Mouse (Mus musculus): ENCODE results near the gene Reln. TPM values are rescaled to one million over a fixed set of nuclear protein-coding genes. Genes with fewer than 3 reads are reported as not detected.

Gene Reln
- polyA plus RNA-seq, 1 experiment from 2014 or later: 10.6 TPM

DNA sequence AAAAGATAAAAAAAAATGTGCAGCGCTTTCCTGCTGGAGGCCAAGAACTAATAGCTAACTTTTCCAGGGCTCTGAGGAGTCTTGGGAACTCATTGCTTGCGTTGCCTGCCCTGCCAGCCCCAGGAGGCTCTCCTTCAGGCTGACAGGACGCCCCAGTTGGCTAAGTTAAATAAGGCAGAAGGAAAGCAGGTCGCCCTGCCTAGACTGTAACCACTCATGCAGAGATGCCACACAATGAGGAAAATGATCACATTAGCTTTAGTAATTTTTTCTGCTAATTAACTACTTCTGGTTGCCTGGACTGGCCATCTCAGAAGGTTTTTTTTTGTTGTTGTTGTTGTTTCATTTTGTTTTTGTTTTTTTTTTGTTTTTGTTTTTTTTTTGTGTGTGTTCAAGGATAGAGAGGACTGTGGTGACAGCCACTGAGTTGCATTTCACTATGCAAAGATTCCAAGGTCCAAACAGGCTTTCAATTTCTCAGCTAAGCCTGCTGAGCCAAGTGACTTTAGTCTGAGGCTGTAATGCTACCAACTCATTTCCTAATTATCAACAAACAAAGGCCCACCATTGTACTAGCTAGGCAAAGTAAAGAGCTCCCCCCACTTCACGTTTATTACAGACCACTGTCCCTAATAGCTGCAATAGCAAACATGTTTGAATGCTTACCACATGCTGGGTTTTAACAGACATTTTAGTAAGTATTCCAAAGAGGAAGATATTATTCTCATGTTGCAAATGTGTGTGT, 371.1 kb downstream of the Reln start:
- 35% methylated on average over 5 of the region's 5 CpGs for WGBS
- Histone ChIP-seq H3K4me1 (replicated peaks; ENCODE audit: control insufficient read depth, insufficient read depth, low read length) (no peaks in the 10 kb centered on the region), H3K36me3 (ENCODE audit: control insufficient read depth, insufficient read depth, low read length) (no peaks in the 10 kb centered on the region), H3K27me3 (ENCODE audit: control insufficient read depth, insufficient read depth, low read length) (no peaks in the 10 kb centered on the region), H3K9me3 (ENCODE audit: control insufficient read depth, low read length) (no peaks in the 10 kb centered on the region), H3K4me3 (ENCODE audit: low read depth, low read length) (no peak overlapping the region), H3K27ac (ENCODE audit: low read depth, low read length) (no peak overlapping the region), H3K9ac (ENCODE audit: low read depth, low read length) (no peak overlapping the region), H3K4me2 (replicated peaks; ENCODE audit: low read depth, low read length) (no peak overlapping the region)
- ATAC-seq (ENCODE audit: low FRiP score): no peak
- DNase-seq (ENCODE audit: low spot score): no peak

DNA sequence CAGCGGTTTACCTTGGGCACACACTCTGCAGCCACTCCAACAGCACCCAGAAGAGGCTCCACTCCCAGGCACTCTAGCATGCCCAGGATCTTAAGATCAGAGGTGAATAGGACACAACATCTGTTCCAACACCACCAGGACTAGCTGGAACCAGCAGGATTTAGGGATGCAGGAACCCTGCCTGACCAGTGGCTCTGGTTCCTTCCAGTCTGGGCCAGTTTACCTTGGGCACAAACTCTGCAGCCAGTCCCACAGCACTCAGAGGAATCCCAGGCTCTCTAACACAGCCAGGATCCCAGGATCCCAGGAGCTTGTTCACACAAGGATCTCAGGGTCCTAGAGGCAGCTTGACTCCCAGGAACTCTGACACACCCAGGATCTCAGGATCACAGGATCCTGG, 382.7 kb downstream of the Reln start:
- H3K27ac ChIP-seq (ENCODE audit: low read depth, low read length): no peak overlapping the region
- H3K9me3 ChIP-seq (ENCODE audit: control insufficient read depth, low read length): no peaks in the 10 kb centered on the region
- H3K36me3 ChIP-seq (ENCODE audit: control insufficient read depth, insufficient read depth, low read length): no peaks in the 10 kb centered on the region
- H3K9ac ChIP-seq (ENCODE audit: low read depth, low read length): no peak overlapping the region
- H3K27me3 ChIP-seq (ENCODE audit: control insufficient read depth, insufficient read depth, low read length): no peaks in the 10 kb centered on the region
- ATAC-seq (ENCODE audit: low FRiP score) (no peak), DNase-seq (ENCODE audit: low spot score) (no peak)
- WGBS: 93% methylated on average over 1 of the region's 1 CpGs
- no peaks in the 10 kb centered on the region for H3K4me1 ChIP-seq (replicated peaks; ENCODE audit: control insufficient read depth, insufficient read depth, low read length)
- H3K4me2 ChIP-seq (replicated peaks; ENCODE audit: low read depth, low read length): no peak overlapping the region
- no peak overlapping the region for H3K4me3 ChIP-seq (ENCODE audit: low read depth, low read length)

DNA sequence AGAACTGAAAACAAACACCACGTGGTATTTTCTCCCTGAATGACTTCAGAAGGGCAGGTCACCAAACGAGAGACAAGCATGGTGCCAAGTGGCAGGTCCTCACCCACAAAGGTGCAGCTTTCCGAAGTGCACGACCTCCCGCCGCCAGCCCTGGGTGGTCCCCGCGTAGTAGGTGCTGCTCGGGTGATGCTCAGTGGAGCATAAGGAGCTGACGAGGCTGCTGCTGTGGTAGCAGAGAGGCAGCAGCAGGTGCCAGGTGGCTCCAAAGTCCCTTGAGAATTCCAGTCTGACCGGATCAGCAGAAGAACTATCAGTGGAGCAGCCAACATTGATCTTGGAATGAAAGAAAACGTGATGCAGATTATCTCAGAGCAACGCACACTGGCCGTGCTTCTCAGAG, 384.4 kb downstream of the Reln start:
- Histone ChIP-seq H3K27me3 (ENCODE audit: control insufficient read depth, insufficient read depth, low read length) (no peaks in the 10 kb centered on the region), H3K36me3 (ENCODE audit: control insufficient read depth, insufficient read depth, low read length) (no peaks in the 10 kb centered on the region), H3K9ac (ENCODE audit: low read depth, low read length) (no peak overlapping the region), H3K9me3 (ENCODE audit: control insufficient read depth, low read length) (no peaks in the 10 kb centered on the region), H3K4me3 (ENCODE audit: low read depth, low read length) (no peak overlapping the region), H3K27ac (ENCODE audit: low read depth, low read length) (no peak overlapping the region), H3K4me2 (replicated peaks; ENCODE audit: low read depth, low read length) (no peak overlapping the region), H3K4me1 (replicated peaks; ENCODE audit: control insufficient read depth, insufficient read depth, low read length) (no peaks in the 10 kb centered on the region)
- WGBS: 78% methylated on average over 14 of the region's 14 CpGs
- DNase-seq (ENCODE audit: low spot score): no peak
- no peak for ATAC-seq (ENCODE audit: low FRiP score)

DNA sequence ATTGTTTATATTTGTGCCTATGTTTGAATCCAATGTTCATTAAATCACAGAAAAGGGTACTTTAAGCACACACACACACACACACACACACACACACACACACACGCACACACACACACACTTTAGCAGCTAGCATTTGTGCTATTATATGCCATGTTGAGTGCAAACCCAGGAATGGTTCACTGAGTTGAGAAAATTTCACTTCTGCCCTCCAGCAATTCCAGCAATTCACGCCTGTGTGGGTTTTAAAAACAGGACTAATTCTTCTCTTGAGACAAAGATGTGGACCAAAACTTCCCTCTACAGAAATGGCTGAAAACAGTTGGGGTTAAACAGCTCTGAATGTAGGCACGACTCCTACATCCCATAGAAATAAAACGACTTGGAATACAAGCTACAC, 386.9 kb downstream of the Reln start:
- no peaks in the 10 kb centered on the region for H3K4me1 ChIP-seq (replicated peaks; ENCODE audit: control insufficient read depth, insufficient read depth, low read length)
- no peak for ATAC-seq (ENCODE audit: low FRiP score)
- no peak overlapping the region for H3K27ac ChIP-seq (ENCODE audit: low read depth, low read length)
- no peak overlapping the region for H3K4me2 ChIP-seq (replicated peaks; ENCODE audit: low read depth, low read length)
- no peaks in the 10 kb centered on the region for H3K36me3 ChIP-seq (ENCODE audit: control insufficient read depth, insufficient read depth, low read length)
- no peak overlapping the region for H3K9ac ChIP-seq (ENCODE audit: low read depth, low read length)
- no peaks in the 10 kb centered on the region for H3K27me3 ChIP-seq (ENCODE audit: control insufficient read depth, insufficient read depth, low read length)
- H3K9me3 ChIP-seq (ENCODE audit: control insufficient read depth, low read length): no peaks in the 10 kb centered on the region
- WGBS: 71% methylated on average over 4 of the region's 4 CpGs
- no peak overlapping the region for H3K4me3 ChIP-seq (ENCODE audit: low read depth, low read length)
- no peak for DNase-seq (ENCODE audit: low spot score)

DNA sequence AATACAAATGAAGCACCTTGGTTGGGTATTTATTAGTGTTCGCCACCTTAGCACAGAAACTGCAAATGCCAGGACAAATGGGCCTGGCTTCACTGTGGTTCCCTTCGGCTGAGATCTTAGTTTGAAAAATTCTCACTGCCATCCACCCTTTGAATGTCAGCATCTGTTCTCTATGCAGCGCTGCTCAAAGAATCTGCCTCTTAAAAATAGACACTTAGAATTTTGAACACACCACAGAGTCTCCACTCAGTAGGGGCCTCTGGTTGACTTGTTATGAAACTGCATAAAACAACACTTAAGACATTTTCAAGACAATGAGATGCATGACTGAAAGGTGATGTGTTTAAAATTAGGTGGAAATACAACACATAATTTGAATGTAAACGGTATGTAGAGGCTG, 387.4 kb downstream of the Reln start:
- no peaks in the 10 kb centered on the region for H3K36me3 ChIP-seq (ENCODE audit: control insufficient read depth, insufficient read depth, low read length)
- no peak overlapping the region for H3K4me3 ChIP-seq (ENCODE audit: low read depth, low read length)
- no peaks in the 10 kb centered on the region for H3K9me3 ChIP-seq (ENCODE audit: control insufficient read depth, low read length)
- DNase-seq (ENCODE audit: low spot score) (no peak), ATAC-seq (ENCODE audit: low FRiP score) (no peak)
- no peaks in the 10 kb centered on the region for H3K27me3 ChIP-seq (ENCODE audit: control insufficient read depth, insufficient read depth, low read length)
- H3K27ac ChIP-seq (ENCODE audit: low read depth, low read length): no peak overlapping the region
- 91% methylated on average over 4 of the region's 4 CpGs for WGBS
- no peak overlapping the region for H3K4me2 ChIP-seq (replicated peaks; ENCODE audit: low read depth, low read length)
- no peak overlapping the region for H3K9ac ChIP-seq (ENCODE audit: low read depth, low read length)
- no peaks in the 10 kb centered on the region for H3K4me1 ChIP-seq (replicated peaks; ENCODE audit: control insufficient read depth, insufficient read depth, low read length)

DNA sequence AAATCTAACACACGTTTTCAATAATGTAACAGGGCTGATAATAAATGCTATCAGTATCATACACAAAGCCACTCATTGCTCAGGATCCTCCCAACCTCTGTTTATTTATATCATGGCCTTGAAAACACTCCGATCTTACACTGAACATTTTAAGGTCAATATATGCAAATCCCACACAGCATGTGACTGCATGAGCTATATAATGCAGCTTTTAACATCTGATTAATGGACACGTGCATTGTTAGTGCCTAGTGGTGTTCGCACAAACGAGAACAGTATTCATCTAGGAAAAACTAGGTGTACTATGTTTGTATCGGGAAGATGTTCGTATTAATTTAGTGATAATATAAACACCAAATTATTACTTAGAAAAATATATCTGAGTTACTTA, 395.0 kb downstream of the Reln start:
- Histone ChIP-seq H3K4me3 (ENCODE audit: low read depth, low read length) (no peak overlapping the region), H3K9me3 (ENCODE audit: control insufficient read depth, low read length) (no peaks in the 10 kb centered on the region), H3K4me1 (replicated peaks; ENCODE audit: control insufficient read depth, insufficient read depth, low read length) (no peaks in the 10 kb centered on the region), H3K27ac (ENCODE audit: low read depth, low read length) (no peak overlapping the region), H3K4me2 (replicated peaks; ENCODE audit: low read depth, low read length) (no peak overlapping the region), H3K27me3 (ENCODE audit: control insufficient read depth, insufficient read depth, low read length) (no peaks in the 10 kb centered on the region), H3K36me3 (ENCODE audit: control insufficient read depth, insufficient read depth, low read length) (no peaks in the 10 kb centered on the region), H3K9ac (ENCODE audit: low read depth, low read length) (no peak overlapping the region)
- ATAC-seq (ENCODE audit: low FRiP score) (no peak), DNase-seq (ENCODE audit: low spot score) (no peak)
- WGBS: 86% methylated on average over 7 of the region's 7 CpGs

DNA sequence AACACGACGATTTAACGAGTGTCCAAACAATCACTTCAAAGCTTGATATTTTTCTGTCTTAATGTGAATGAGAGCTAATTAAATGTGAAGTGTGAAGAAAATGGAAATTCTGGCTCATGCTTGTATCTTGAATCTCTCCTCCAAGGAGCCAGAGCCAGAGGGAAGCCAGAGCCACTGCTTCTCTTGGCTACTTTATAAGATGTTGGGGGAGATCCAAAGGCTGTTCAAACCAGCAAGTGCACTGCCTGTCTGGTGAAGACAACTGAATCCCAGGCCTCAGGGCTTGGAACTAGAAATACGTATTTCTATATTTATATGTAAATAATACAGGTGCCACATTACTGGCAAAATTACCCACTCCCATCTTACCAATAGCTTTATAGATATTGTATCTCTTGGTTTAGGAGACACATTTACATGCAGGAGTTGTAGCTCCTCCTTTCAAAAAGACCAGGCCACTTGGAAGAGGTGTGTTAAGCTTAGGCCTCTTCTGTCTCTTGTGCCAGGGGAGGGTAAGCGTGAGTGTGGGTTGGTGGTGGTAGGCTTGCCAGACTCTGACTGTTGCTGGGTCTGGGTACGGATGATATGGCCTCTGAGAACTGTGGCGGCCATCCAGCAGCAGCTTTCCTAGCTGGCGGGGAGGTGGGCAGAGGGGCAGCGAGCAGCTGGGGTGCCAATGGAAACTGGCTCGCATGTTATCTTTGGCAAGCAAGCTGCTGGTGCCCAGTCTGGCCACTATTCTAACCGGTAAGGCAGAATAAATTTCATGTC, 395.6 kb downstream of the Reln start:
- WGBS: 94% methylated on average over 11 of the region's 11 CpGs
- Histone ChIP-seq H3K9ac (ENCODE audit: low read depth, low read length) (no peak overlapping the region), H3K4me1 (replicated peaks; ENCODE audit: control insufficient read depth, insufficient read depth, low read length) (no peaks in the 10 kb centered on the region), H3K9me3 (ENCODE audit: control insufficient read depth, low read length) (no peaks in the 10 kb centered on the region), H3K4me2 (replicated peaks; ENCODE audit: low read depth, low read length) (no peak overlapping the region), H3K36me3 (ENCODE audit: control insufficient read depth, insufficient read depth, low read length) (no peaks in the 10 kb centered on the region), H3K4me3 (ENCODE audit: low read depth, low read length) (no peak overlapping the region), H3K27ac (ENCODE audit: low read depth, low read length) (no peak overlapping the region), H3K27me3 (ENCODE audit: control insufficient read depth, insufficient read depth, low read length) (no peaks in the 10 kb centered on the region)
- DNase-seq (ENCODE audit: low spot score): no peak
- ATAC-seq (ENCODE audit: low FRiP score): no peak

DNA sequence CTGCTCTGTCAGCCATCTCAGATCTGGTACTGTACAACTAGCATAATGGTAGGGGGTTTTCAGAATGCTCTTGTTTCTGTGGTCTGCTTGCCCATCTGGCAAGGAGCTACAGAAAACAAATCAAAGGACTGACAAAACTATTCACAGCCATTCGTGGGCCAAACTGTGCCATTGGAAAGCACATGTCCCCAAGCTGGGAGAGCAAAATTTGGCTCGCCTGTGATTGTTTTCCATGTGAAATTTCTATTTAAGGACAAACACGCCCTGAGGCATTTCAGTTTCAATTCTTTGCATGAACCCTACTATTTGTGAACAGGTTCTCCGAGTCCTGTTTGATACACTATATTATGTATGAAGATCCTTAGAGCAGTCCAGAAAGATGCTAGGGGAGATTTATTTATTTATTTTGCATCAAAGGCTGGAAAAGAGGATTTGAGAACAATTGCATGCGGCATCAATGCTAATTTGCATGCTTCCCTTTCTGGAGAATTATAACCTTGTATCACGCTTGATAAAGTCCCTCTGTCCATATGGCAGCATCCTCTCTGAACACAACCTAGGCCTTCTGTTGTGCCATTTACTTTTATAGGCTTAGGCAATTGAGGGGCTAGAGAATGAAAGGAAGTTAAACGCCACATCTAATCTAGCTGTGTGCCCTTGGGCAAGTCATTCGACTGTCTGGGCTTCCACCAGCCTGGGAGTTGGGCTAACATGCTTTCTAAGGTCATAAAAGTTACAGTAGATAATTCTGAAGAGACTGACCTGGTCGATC, 396.7 kb downstream of the Reln start:
- Histone ChIP-seq H3K9ac (ENCODE audit: low read depth, low read length) (no peak overlapping the region), H3K27ac (ENCODE audit: low read depth, low read length) (no peak overlapping the region), H3K9me3 (ENCODE audit: control insufficient read depth, low read length) (no peaks in the 10 kb centered on the region), H3K4me2 (replicated peaks; ENCODE audit: low read depth, low read length) (no peak overlapping the region), H3K4me3 (ENCODE audit: low read depth, low read length) (no peak overlapping the region), H3K4me1 (replicated peaks; ENCODE audit: control insufficient read depth, insufficient read depth, low read length) (no peaks in the 10 kb centered on the region), H3K27me3 (ENCODE audit: control insufficient read depth, insufficient read depth, low read length) (no peaks in the 10 kb centered on the region), H3K36me3 (ENCODE audit: control insufficient read depth, insufficient read depth, low read length) (no peaks in the 10 kb centered on the region)
- WGBS: 83% methylated on average over 9 of the region's 9 CpGs
- DNase-seq (ENCODE audit: low spot score) (no peak), ATAC-seq (ENCODE audit: low FRiP score) (no peak)

Measured in hindbrain, embryonic 11.5 days (tissue).